Mouse (Mus musculus) gastrocnemius, adult 18-20 months (tissue): ENCODE measurements at regions not wholly inside any gene's neighbourhood (a gene's known extent, or its start where the extent isn't known, plus 50 kb on each side); places are given as distances from the start of the nearest gene placed in this dataset.

ENCODE experiments used
- DNase-seq: peaks from one replicate; pipeline ENCODE4 v3.0.0; 2021; ENCODE audit warnings: low spot score

DNA sequence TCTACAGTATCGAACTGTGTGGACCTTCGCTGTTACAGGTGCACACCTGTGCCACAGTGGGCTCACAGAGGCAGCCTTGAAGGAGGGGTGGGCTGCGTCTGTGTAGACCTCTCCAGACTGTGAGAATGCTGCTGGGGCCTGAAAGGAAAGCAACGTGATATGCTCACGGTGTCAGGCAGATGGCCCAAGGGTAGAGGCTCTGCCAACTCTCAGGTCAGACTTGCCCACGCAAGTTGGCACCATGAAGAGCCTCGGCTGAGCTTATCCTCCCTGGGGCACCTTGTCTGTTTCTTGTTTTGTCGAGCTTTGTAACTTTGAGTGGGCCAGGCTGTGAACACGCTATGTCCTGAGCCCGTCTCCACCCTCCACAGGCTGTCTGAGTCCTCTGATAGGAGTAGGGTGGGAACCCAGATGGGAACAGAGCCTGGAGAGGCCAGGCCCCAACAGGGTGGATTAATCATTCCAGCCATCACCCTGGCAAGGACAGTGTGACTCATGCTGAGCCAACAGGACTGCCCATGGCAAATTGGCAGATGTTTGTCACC is 558.6 kb downstream of the Vrk1 start:
- DNase-seq: no peak

DNA sequence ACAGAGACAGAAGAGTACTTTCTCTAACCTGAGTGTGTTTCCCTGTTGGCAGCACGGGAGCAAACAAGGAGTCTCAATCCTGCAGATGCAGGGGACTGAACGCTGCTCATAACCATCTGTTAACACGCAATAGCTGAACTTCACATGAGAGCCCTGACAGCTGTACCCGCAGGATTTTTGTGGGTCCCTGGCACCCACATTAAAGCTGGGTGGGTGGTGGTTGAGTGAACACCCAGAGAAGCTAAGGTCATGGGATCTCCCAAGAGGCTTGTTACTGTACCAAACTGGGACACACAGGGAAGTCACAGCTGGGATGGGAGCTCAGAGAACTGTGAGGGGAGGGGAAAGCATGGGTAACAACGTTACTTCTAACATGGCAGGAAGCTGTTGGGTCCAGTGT is 562.9 kb downstream of the Vrk1 start:
- no peak for DNase-seq

DNA sequence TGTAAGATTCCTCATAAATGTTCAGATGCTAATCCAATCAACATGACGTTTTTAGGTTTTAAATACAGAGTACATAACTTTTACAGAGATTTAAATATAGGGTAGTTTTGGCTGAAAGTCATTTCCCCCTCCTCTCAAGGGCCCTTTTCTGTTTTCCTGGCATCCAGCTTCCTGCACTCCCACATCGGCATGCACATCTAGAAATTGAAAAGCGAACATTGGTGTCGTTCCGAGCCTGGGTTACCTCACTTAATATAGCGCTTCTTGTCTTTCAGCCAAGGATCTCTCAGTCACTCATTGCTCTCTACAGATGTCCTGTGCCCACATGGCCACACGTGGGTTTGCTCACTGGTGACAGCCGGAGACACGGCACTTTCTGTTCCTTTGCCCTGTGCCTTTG is 572.7 kb downstream of the Vrk1 start:
- no peak for DNase-seq

DNA sequence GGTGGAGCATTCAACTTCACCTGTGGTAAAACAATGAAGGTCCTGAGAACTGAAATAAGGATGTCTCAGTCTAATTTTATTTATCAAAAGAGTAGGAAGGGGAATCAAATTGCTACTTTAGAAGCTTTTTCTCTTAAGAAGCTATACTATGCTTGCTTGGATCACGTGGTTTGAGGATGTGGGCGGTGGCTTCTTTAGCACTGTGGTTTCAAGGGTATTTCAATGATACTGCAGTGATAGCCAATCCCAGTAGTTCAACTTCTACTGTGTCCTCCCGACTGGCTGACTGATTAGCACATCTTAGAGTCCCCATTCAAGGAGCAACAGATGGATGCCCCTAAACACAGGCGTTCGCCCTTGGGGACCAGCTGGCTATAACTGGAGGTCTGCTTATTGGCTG is 575.6 kb downstream of the Vrk1 start:
- no peak for DNase-seq

DNA sequence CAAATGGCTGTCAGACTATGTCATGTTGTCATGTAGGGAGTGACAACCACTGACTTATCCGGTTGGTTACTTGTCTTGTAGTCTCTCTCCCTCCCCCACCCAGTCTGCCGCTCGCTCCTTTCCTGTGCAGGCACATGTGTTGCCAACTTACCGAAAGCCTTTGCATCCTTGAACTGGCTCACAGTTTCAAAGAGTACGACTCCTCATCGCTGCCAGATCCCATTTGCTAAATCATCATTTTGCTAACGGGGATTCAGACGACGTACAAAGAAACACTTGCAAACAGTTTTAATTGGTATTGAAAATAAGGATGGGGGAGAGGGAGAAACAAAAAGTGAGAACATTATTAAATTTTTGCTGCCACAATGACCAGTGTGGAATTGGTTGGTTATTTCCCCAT is 582.7 kb downstream of the Vrk1 start:
- no peak for DNase-seq

DNA sequence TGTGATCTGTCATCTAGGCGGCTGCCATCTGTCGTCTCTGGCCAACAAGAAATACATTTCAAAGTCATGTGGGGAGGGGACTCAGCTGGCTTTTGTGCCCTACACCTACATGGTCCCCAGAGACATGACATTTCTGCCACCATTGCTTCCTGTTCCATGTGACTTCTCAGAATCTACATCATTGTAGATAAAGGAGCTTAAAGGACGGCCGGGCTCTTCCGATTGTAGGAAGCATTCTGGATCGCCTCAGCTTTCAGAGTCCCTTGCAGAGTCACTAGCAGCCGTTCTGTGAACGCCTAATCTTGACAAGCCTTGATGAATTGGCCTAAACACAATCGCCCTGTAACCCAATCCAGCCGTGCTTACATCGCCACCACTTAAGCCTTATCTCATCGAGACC is 587.6 kb downstream of the Vrk1 start:
- no peak for DNase-seq

DNA sequence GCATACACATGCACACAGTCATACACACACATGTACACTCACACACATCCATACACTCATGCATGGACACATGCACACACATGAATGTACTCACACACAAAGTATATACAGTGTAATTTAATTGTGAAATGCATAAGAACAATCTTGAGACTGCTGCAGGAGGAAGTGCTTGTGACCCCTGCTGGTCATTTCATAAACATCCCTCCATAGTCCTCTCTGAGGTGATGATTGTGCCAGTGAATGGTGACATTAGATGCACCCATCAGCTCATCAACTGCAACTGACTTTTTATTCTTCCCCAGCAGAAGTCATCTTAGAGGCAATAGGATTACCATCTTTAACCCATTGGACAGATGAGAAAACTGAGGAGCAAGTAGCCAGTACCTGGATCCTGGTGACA is 597.2 kb downstream of the Vrk1 start:
- DNase-seq: no peak

DNA sequence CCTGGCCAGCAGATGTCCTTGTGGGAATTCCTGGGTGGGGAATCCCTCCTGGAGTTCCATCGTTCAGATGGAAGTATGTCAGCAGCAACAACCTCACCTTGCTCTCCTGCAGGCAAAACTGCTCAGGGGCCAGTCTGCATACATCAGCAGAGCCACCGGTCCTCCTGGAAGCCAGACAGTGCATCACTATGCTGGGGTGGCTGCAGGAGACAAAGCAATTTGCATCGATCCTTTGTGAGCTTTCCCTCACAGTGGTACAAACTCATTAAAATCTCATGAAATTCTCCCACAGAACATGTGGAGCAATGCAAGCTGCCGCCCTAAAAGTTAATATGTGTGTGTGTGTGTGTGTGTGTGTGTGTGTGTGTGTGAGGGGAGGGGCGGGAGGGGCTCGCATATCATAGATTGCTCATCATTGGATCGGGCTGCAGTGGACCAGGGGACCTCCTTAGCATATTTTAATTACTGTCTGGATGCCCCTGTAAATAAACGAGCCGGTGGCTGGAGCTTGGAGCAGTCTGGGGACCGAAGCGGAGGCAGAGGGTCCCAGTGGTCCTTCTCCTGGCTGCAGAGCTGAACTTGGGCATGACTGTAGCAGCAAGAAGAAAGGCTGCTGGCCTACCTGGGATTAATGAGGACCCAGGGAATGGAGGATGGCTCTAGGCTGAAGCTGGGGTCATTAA is 597.8 kb downstream of the Vrk1 start:
- DNase-seq: no peak

DNA sequence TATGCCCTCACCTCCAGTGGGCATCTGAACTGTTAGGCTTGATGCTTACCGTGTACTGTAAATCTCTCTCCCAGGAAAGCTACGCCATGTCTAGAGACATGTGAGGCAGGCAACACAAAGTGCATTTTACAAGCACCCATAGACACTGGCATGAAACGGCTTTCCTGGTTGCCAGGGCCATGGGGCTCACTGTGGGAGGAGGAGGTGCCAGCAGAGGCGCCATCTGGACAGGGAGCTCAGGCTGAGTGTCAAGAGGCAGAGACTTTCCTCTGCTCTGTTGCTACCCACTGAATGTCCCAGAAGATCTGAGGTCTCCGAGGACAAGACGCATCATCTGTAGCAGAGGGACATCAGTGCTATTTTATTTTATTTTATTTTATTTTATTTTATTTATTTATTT is 608.7 kb downstream of the Vrk1 start:
- DNase-seq: no peak

DNA sequence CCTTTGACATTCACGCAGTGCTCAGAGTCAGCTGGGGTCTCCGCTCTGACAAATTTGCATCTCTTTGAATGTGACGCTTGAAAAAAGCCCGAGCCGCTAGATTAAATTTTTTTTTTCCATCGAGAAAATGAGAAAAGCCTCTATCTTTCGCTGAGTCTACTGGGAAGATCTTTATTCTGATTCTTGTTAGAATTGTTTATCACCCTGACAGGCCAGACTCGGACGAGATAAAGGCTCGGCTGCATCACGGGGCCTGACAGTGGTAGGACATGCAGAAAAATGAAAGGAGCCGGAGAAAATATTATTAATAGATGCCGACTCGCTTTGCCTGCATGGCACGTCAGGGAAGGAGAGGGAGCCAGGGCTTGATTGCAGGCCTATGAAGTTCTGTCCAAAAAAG is 616.8 kb downstream of the Vrk1 start:
- DNase-seq: no peak

DNA sequence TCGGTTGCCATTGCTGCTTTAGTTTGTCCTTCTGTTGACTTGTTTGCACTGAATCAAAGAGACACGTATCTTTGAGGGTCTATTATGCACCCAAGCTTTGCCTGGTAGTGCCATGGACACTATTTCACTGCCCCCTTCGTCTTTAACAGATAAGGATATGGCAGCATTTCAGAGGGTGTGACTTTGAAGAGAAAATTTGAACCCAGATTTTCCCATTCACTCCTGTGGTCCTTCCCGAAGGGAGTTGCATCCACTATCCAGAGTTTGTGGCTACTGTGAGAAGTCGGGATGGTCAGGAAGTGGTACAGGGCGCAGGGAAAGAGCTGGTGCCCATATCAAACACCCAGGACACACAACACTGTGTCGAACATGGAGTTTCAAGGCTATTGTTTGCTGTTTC is 622.5 kb downstream of the Vrk1 start:
- no peak for DNase-seq

DNA sequence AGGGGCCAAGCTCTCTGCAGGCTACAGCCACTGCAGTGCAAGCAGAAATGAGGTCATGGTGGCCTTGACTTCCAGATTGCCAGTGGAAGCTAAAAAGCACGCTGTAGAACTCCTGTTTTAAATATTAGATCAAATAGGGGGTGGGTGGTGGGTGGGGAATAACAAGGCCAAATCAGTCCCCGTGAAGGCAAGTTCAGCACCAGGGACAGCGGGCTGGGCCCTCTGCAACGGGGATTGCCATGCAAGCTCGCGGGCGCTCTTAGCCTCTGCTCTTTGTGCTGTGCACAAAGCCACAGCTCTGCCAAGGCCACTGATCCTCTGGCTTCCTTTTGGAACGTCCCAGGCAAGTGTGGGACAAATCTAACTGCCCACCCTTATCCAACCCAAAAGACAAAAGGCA is 623.1 kb downstream of the Vrk1 start:
- no peak for DNase-seq

DNA sequence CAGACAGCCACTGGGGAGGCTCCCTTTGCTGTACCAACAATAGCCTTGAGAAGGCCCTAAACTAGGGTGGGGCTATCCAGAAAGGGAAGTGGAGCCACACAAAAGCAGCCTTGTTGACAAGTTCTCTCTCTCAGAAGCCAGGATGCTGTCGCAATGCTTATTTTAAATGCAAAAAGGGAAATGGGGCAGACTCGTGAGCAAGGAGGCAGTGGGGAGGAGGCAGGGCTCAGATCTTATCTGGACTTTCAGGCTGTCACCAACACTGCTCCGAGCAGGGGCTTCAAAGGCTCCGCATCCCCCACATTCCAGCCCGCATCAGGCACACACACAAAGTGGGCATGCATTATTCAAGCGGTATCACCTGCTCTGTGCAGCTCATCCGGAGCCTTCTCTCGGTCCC is 648.3 kb downstream of the Vrk1 start:
- DNase-seq: no peak

DNA sequence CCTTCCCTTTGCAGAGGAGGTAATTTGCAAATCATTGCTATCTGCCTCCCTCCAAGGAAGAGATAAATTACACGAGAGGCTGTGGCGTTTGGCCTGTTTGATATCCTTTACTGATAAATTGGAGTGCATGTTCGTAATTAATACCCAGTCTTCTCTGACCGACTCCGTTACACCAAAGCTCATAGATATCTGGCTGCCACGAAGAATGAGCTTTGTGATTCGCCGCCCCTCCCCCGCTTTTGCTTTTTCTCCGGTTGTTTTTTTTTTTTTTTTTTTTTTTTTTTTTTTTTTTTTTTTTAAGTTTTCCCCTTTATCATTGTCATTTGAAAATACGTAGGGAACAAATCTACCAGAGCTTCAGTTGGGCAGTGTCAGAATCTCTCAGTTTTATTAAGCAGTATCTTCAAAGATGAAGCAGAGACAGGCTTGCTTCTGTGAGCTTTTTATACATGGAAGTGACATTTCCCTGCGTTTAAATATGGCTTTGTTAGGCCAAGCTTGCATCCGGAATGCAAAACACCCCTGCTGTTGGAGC is 663.3 kb downstream of the Vrk1 start:
- no peak for DNase-seq

DNA sequence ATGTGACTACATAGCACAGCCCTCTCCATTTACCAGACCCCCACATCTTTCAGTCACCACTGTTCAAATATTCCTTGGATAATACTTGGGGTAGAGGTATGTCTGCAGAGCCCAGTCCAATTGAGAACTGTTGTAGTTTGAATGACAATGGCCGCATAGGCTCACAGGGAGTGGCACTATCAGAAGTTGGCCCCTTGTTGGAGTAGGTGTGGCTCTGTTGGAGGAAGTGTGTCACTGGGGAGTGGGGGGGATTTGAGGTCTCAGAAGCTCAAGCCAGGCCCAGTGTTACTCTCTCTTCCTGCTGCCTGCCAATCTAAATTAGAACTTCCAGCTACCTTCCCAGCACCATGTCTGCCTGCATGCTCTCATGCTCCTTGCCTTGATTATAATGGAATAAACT is 664.7 kb downstream of the Vrk1 start:
- no peak for DNase-seq

DNA sequence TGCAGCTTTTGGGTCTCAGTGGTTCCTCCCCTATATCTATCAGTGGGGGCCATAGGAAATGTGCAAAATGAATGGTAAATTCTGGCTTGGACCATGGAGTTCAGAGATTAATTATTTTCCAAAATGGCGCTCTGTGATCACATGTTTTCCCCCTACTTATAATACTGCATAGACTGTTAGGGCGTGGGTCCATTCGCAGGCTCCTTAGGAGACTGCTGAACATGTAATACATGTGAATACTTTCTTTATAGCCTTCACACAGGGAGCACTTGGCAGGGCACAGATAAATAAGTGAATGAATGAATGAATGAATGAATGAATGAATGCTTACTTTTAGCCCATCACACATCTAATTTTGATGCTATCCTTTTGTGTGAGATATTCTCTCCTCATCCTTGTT is 666.1 kb downstream of the Vrk1 start:
- no peak for DNase-seq

DNA sequence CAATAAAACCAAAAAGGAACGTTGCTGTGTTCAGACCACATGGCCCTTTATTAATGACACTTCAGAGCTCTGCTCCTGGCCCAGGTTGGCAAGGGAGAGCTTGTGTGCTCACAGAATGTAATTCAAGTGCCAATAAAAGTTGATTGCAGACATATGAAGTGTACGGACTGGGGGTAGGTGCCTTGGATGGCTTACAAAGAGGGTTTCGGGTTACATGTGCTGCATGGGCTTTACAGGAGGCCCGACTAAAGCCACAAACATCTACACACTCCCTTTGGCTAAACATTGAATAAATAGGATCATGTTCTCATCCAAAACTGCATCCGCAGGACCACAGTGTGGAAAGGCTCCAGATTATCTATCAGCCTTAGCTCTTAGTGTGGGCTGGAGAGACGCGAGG is 666.5 kb downstream of the Vrk1 start:
- no peak for DNase-seq

DNA sequence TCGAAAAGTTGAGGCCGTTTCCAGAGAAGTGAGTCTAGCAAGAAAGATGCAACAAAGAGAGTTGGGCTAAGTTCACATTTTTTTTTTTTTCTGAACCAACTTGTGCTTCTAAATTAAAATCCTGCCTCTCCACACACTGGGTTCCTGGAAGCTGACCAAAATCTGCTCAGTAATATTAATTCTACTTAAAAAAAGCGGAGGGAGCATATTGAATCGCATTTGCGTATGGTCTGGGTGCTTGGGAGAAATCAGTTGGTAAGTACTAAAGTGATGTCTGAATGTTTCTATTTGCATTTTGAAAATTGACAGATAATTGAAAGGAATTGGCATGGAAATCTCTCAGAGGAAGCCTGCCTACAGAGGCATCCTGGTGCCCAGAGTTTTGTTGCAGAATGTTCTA is 676.0 kb downstream of the Vrk1 start:
- no peak for DNase-seq

DNA sequence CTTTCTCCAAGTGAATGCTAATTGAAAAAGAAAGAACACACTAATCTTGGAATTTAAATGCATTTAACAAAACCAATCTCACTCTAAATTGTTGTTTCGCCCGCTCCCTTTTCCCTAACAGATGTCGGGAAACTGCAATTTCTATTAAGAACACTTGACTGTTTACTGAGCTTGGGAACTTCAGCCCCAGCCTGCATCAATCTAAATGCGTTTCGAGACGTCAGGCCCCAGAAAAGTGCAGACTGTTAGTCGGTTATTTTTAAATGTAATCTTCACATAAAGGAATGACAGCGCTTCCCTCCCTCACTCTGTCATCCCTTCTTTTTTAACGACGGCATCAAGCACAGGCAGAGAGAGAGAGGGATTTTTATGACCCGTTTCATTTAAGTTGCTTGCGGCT is 677.7 kb downstream of the Vrk1 start:
- DNase-seq: no peak

DNA sequence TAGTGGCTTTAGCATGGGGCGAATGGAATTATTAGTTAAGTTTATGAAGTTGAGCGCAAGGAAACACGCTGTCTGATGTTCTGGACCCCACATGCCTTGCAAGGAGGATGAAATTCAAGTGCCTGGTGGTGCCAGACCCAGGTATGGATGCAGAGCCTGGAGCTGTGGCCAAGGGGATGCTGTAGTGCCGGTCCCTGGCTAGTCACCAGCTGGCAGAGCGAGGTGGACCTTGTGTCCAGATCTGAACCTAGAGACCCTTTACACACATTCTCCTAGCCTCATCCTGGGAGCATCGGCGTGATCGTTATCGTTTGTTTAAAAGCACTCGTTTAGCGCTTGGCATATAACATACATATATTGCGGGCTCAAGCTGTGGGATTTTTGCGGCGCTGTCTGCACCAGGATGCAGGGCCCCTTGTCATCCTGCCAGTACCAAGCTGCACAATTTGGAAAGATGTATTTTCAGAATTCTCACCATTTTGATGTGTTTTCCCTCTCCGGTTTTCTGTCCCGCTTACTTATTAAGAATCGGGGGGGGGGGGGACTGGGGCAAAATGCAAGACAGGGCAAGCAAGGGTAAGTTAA is 678.2 kb downstream of the Vrk1 start:
- no peak for DNase-seq

DNA sequence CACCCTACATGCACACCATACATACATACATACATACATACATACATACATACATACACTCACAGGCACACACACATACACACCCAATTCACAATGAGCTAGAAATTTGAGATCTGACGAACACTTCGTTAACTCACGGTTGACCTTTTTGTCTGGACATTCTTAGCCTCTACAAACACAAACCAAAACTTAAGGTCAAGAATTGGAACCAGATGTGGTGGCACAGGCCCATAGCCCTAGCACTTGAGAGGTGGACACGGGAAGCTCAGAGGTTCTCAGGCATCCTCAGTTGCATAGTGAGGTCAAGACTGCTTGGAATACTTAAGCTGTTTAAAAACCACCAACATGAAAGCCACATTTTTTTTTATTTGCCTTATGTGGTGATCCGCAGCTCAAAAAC is 692.9 kb downstream of the Vrk1 start:
- DNase-seq: no peak

DNA sequence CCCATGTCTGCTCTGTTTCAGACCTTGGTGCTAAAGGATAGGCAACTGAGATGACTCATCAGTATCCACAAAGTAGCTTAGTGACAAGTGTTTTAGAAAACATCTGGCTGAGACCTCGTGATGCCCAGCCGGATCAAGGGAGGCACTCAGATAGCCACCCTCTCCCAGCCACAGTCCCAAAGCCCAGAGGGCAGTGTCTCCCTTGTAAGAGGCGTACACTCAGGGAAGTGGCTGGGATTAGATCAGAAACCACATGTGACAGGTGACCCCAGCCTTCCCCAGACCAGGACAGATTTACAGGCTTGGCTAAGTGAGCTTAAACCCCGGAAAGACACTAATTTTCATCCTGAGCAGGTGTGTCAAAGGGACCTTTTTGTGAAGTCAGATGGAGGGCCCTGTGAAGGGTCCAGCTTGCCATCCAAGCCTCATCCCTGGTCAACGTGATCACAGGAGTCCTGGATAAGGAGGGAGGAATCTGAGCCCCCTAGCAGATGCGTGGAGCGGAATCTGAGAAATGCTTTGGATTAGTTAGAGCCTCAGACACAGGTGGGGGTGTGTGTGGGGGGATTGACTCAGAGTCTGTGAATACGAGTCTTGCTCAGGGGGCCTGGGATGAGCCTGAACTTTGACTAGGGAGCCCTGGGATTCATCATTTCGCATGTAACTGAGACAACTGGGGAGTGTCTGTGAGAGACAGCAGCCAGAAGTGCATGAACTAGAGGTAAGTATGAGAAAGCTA is 711.4 kb downstream of the Vrk1 start:
- DNase-seq: no peak

DNA sequence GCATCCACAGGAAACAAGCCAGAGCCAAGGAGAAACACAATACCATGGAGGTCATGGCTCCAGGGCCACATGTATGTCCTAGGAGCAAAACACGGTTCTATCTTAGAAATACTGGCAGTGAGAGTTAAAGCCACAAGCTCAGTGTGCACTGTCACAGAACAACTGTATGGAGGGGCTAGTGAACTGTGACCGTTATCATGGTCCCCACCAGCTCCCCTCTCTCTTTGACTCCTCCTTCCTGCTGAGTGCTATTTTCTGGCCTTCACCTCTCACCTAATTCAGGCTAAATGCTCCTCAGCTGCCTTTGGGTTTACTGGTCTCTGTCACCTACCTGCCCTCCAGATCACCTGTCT is 712.0 kb downstream of the Vrk1 start:
- no peak for DNase-seq
